Mouse (Mus musculus) hindbrain, embryonic 13.5 days (tissue): ENCODE results near the gene Myo1a. TPM values are rescaled to one million over a fixed set of nuclear protein-coding genes. Genes with fewer than 3 reads are reported as not detected.

Experiments used
- ATAC-seq: fragments of 200-750 bp; cut with Nextera tagmentation; 2 replicates; pipeline ENCODE4 v1.8.0; 2017; ENCODE audit warnings: moderate TSS enrichment; ENCODE audit not compliant: low FRiP score
- H3K27ac ChIP-seq: fragments of 300-500 bp; sonication (generic); 2 replicates; pipeline ENCODE4 v1.5.1; 2015; ENCODE audit warnings: inconsistent platforms, mild to moderate bottlenecking, moderate library complexity
- H3K27me3 ChIP-seq: fragments of 300-500 bp; sonication (generic); 2 replicates; pipeline ENCODE4 v1.6.1; 2015; ENCODE audit warnings: mild to moderate bottlenecking, inconsistent platforms
- H3K36me3 ChIP-seq: fragments of 300-500 bp; sonication (generic); 2 replicates; pipeline ENCODE4 v1.6.1; 2015; ENCODE audit warnings: mild to moderate bottlenecking, inconsistent platforms
- H3K4me1 ChIP-seq: fragments of 300-500 bp; sonication (generic); replicated peaks from 2 replicates; pipeline ENCODE4 v1.6.1; 2015; ENCODE audit warnings: inconsistent platforms
- H3K4me2 ChIP-seq: fragments of 300-500 bp; sonication (generic); 2 replicates; pipeline ENCODE4 v1.6.1; 2015; ENCODE audit warnings: inconsistent platforms, mild to moderate bottlenecking, moderate library complexity
- H3K4me3 ChIP-seq: fragments of 300-500 bp; sonication (generic); 2 replicates; pipeline ENCODE4 v1.5.1; 2015; ENCODE audit warnings: mild to moderate bottlenecking, inconsistent platforms
- H3K9ac ChIP-seq: fragments of 300-500 bp; sonication (generic); 2 replicates; pipeline ENCODE4 v1.6.1; 2015; ENCODE audit warnings: mild to moderate bottlenecking, inconsistent platforms
- H3K9me3 ChIP-seq: fragments of 300-500 bp; sonication (generic); 2 replicates; pipeline ENCODE4 v1.6.1; 2016; ENCODE audit warnings: inconsistent platforms
- WGBS: fragments of 180-500 bp; shearing (Covaris S2); methylation state at CpG from one replicate; pipeline ENCODE4 v1.1.7; 2015; 5-methylcytosine and 5-hydroxymethylcytosine counted together
- polyA plus RNA-seq: library from polyadenylated mRNA; unstranded; fragments of >200 nt; fragmentation: Nextera tagmentation; extraction: Ambion mirVana; gene quantifications from 2 replicates; pipeline ENCODE4 v1.2.1, GENCODE M21; 2015

The Myo1a gene
- polyA plus RNA-seq, 1 experiment from 2014 or later, result 0.43 TPM

GRCm38 (mm10) chr10:127677591-127678336, 27.2 kb upstream of the Myo1a start:
- Histone ChIP-seq H3K4me1 (peaks cover 19% of the 10 kb centered on the region), H3K27me3 (no peaks in the 10 kb centered on the region), H3K9me3 (no peaks in the 10 kb centered on the region), H3K27ac (no peak overlapping the region), H3K9ac (peak overlapping the region; percentile 79), H3K4me2 (peak overlapping the region; percentile 95), H3K4me3 (peak overlapping the region; percentile 80), H3K36me3 (no peaks in the 10 kb centered on the region)
- 16% methylated on average over 14 of the region's 14 CpGs for WGBS
- peak; percentile 33; the same call in 1 of the 2 replicates for ATAC-seq

DNA sequence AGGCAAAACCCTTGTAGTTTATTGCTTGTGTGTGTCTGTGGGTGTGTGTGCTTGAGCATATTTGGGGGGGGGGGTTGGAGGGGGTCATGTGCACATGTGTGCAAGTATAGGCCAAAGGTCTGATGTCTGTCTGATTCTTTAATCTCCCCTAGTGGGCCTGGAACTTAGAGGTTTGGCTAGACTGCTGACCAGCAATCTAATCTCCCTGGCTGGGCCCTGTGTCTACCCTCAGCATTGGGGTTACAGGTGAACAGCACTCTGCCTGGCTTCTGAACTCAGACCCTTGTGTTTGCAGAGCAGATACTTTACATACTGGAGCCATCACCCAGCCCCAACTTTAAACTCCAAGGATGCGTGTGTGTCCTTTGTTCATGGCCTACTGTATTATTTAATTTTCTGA, 25.8 kb upstream of the Myo1a start:
- peaks cover 19% of the 10 kb centered on the region for H3K4me1 ChIP-seq
- no peak for ATAC-seq
- no peak overlapping the region for H3K4me3 ChIP-seq
- H3K36me3 ChIP-seq, result no peaks in the 10 kb centered on the region
- no peaks in the 10 kb centered on the region for H3K27me3 ChIP-seq
- H3K27ac ChIP-seq, result no peak overlapping the region
- H3K9ac ChIP-seq, result no peak overlapping the region
- WGBS, result 94% methylated on average over 1 of the region's 1 CpGs
- no peaks in the 10 kb centered on the region for H3K9me3 ChIP-seq
- no peak overlapping the region for H3K4me2 ChIP-seq

- H3K27ac ChIP-seq, result no peak overlapping the region
- no peaks in the 10 kb centered on the region for H3K9me3 ChIP-seq
- H3K27me3 ChIP-seq, result no peaks in the 10 kb centered on the region
- WGBS, result 95% methylated on average over 3 of the region's 3 CpGs
- H3K4me2 ChIP-seq, result no peak overlapping the region
- H3K9ac ChIP-seq, result no peak overlapping the region
- no peaks in the 10 kb centered on the region for H3K36me3 ChIP-seq
- no peak for ATAC-seq
- H3K4me1 ChIP-seq, result peaks cover 19% of the 10 kb centered on the region
- no peak overlapping the region for H3K4me3 ChIP-seq
These were observed 25.1 kb upstream of the Myo1a start for GRCm38 (mm10) chr10:127679881-127680280.

DNA sequence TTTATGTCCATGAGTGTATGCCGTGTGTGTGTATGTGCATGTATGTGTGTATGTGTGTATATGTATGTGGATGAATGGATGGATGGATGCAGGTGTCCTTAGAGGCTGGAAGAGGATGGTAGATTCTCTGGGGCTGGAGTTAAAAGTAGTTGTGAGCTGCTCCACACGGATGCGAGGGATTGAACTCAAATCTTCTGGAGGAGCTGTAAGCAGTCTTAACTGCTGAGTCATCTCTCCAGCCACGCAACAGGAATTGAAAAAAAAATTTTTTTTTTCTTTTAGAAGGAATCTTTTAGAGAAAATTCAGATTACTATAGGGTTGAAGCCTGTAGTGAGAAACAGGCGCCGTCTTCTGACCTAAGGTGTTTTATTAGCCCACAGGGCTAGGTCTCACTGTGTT, 22.1 kb upstream of the Myo1a start:
- 94% methylated on average over 6 of the region's 6 CpGs for WGBS
- Histone ChIP-seq H3K27me3 (no peaks in the 10 kb centered on the region), H3K9ac (no peak overlapping the region), H3K27ac (no peak overlapping the region), H3K4me3 (no peak overlapping the region), H3K4me1 (peaks cover 5% of the 10 kb centered on the region), H3K9me3 (no peaks in the 10 kb centered on the region), H3K36me3 (no peaks in the 10 kb centered on the region), H3K4me2 (no peak overlapping the region)
- ATAC-seq, result no peak

GRCm38 (mm10) chr10:127691053-127691452, 13.9 kb upstream of the Myo1a start:
- Histone ChIP-seq H3K4me1 (no peaks in the 10 kb centered on the region), H3K27ac (no peak overlapping the region), H3K36me3 (peaks cover 32% of the 10 kb centered on the region), H3K9me3 (no peaks in the 10 kb centered on the region), H3K9ac (no peak overlapping the region), H3K4me3 (no peak overlapping the region), H3K4me2 (no peak overlapping the region), H3K27me3 (no peaks in the 10 kb centered on the region)
- 30% methylated on average over 1 of the region's 1 CpGs for WGBS
- no peak for ATAC-seq

- 56% methylated on average over 2 of the region's 2 CpGs for WGBS
- H3K9ac ChIP-seq, result no peak overlapping the region
These were observed 10.3 kb upstream of the Myo1a start for GRCm38 (mm10) chr10:127694636-127695035.

GRCm38 (mm10) chr10:127695775-127696174, 9.2 kb upstream of the Myo1a start:
- Histone ChIP-seq H3K36me3 (peaks cover 46% of the 10 kb centered on the region), H3K4me2 (no peak overlapping the region), H3K9me3 (no peaks in the 10 kb centered on the region), H3K4me3 (no peak overlapping the region), H3K9ac (no peak overlapping the region), H3K27me3 (no peaks in the 10 kb centered on the region), H3K27ac (no peak overlapping the region), H3K4me1 (no peaks in the 10 kb centered on the region)
- 96% methylated on average over 7 of the region's 7 CpGs for WGBS
- no peak for ATAC-seq

More at GRCm38 (mm10) chr10:127694636-127695035, 10.3 kb upstream of the Myo1a start:
- no peak for ATAC-seq
- no peak overlapping the region for H3K4me3 ChIP-seq
- H3K4me2 ChIP-seq, result no peak overlapping the region
- H3K9me3 ChIP-seq, result no peaks in the 10 kb centered on the region
- no peaks in the 10 kb centered on the region for H3K4me1 ChIP-seq
- H3K27ac ChIP-seq, result no peak overlapping the region
- no peaks in the 10 kb centered on the region for H3K27me3 ChIP-seq
- peaks cover 48% of the 10 kb centered on the region for H3K36me3 ChIP-seq

- Histone ChIP-seq H3K4me1 (no peaks in the 10 kb centered on the region), H3K4me2 (no peak overlapping the region), H3K36me3 (peaks cover 28% of the 10 kb centered on the region), H3K27me3 (no peaks in the 10 kb centered on the region), H3K9ac (no peak overlapping the region), H3K4me3 (no peak overlapping the region), H3K9me3 (no peaks in the 10 kb centered on the region), H3K27ac (no peak overlapping the region)
- no peak for ATAC-seq
- 93% methylated on average over 7 of the region's 7 CpGs for WGBS
These were observed 6.0 kb upstream of the Myo1a start for GRCm38 (mm10) chr10:127698966-127699365.

DNA sequence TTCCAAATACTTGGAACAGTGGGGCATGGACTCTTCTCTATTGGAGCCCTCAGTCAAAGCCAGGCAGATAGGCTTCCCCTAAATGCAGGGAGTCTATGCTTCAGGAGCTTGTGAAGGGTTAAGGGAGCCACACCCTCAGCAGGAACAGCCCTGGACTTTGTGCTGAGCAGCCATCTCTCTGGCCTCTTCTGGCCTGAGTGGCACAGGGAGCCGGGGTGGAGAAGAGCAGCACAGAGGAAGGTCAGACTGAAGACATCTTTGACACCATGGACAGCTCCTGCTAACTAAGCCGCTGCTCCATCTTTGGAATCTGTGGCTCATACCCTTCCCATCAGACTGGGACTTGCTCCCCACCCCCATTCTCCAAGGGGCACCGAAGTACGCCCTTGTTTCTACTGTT, 1.7 kb upstream of the Myo1a start:
- Histone ChIP-seq H3K36me3 (peaks cover 9% of the 10 kb centered on the region; the same call in 1 of the 2 replicates), H3K27ac (no peak overlapping the region), H3K9me3 (no peaks in the 10 kb centered on the region), H3K4me3 (no peak overlapping the region), H3K4me1 (no peaks in the 10 kb centered on the region), H3K9ac (no peak overlapping the region), H3K27me3 (no peaks in the 10 kb centered on the region), H3K4me2 (no peak overlapping the region)
- 53% methylated on average over 4 of the region's 4 CpGs for WGBS
- no peak for ATAC-seq

- H3K36me3 ChIP-seq, result peaks cover under 1% of the 10 kb centered on the region; the same call in 1 of the 2 replicates
- no peak overlapping the region for H3K4me3 ChIP-seq
- H3K9ac ChIP-seq, result no peak overlapping the region
- no peaks in the 10 kb centered on the region for H3K9me3 ChIP-seq
- H3K27ac ChIP-seq, result no peak overlapping the region
- no peak for ATAC-seq
- 70% methylated on average over 2 of the region's 2 CpGs for WGBS
- no peak overlapping the region for H3K4me2 ChIP-seq
- no peaks in the 10 kb centered on the region for H3K4me1 ChIP-seq
- no peaks in the 10 kb centered on the region for H3K27me3 ChIP-seq
These were observed 677 bp upstream of the Myo1a start for GRCm38 (mm10) chr10:127704293-127704692.

- no peaks in the 10 kb centered on the region for H3K27me3 ChIP-seq
- no peaks in the 10 kb centered on the region for H3K9me3 ChIP-seq
- H3K27ac ChIP-seq, result no peak overlapping the region
- H3K9ac ChIP-seq, result no peak overlapping the region
- 92% methylated on average over 4 of the region's 4 CpGs for WGBS
- no peaks in the 10 kb centered on the region for H3K36me3 ChIP-seq
- no peak overlapping the region for H3K4me3 ChIP-seq
- H3K4me1 ChIP-seq, result no peaks in the 10 kb centered on the region
- no peak overlapping the region for H3K4me2 ChIP-seq
- ATAC-seq, result no peak
These were observed 813 bp downstream of the Myo1a start for GRCm38 (mm10) chr10:127705783-127706182.

DNA sequence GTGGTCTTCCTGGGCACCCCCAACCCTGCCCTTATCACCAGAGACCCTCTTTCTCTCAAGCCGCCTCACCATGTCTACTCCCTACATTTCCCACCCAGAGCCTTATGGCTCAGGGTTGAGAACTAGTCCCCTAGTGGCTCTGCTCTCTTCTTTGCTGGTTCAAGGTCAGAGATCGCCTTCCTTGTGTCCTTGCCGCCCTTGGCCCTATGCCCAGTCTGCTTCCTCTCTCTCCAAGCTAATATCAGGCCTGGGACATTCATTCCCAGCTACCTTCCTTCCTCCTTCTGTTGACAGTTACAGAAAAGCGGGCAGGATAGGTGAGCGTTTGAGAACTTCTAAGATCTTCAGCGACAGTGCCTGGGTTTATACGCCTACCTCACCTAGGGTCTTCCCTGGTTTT, 2.8 kb downstream of the Myo1a start:
- H3K9ac ChIP-seq, result no peak overlapping the region
- no peak overlapping the region for H3K27ac ChIP-seq
- H3K9me3 ChIP-seq, result no peaks in the 10 kb centered on the region
- H3K4me3 ChIP-seq, result no peak overlapping the region
- H3K4me2 ChIP-seq, result no peak overlapping the region
- H3K27me3 ChIP-seq, result no peaks in the 10 kb centered on the region
- ATAC-seq, result no peak
- 88% methylated on average over 7 of the region's 7 CpGs for WGBS
- H3K4me1 ChIP-seq, result no peaks in the 10 kb centered on the region
- no peaks in the 10 kb centered on the region for H3K36me3 ChIP-seq

GRCm38 (mm10) chr10:127708850-127709370, 3.9 kb downstream of the Myo1a start:
- Histone ChIP-seq H3K9ac (no peak overlapping the region), H3K36me3 (no peaks in the 10 kb centered on the region), H3K9me3 (no peaks in the 10 kb centered on the region), H3K27me3 (no peaks in the 10 kb centered on the region), H3K4me1 (no peaks in the 10 kb centered on the region), H3K4me2 (no peak overlapping the region), H3K4me3 (no peak overlapping the region), H3K27ac (no peak overlapping the region)
- ATAC-seq, result no peak
- WGBS, result 90% methylated on average over 3 of the region's 3 CpGs
